Mouse (Mus musculus) stomach, postnatal 0 days (tissue): ENCODE data around the gene Emilin3. TPM values are rescaled to one million over a fixed set of nuclear protein-coding genes. Genes with fewer than 3 reads are reported as not detected.
A peak's percentile ranks its signal among the peaks of the same experiment; 100 is the strongest.

Experiments used
- ATAC-seq: fragments of 200-750 bp; cut with Nextera tagmentation; 2 replicates; pipeline ENCODE4 v1.8.0; 2017; ENCODE audit not compliant: low FRiP score, low TSS enrichment
- DNase-seq: peaks from one replicate; pipeline ENCODE4 v3.0.0-alpha.2; 2016; ENCODE audit warnings: low spot score
- H3K27ac ChIP-seq: fragments of 300-500 bp; sonication (generic); replicated peaks from 2 replicates; pipeline ENCODE4 v1.5.1; 2014; ENCODE audit warnings: mild to moderate bottlenecking, control low read depth
- H3K27me3 ChIP-seq: fragments of 300-500 bp; sonication (generic); 2 replicates; pipeline ENCODE4 v1.6.1; 2014; ENCODE audit warnings: low read length; ENCODE audit not compliant: control insufficient read depth, insufficient read depth
- H3K36me3 ChIP-seq: fragments of 300-500 bp; sonication (generic); 2 replicates; pipeline ENCODE4 v1.6.1; 2014; ENCODE audit warnings: low read length, mixed read lengths; ENCODE audit not compliant: control insufficient read depth, insufficient read depth
- H3K4me1 ChIP-seq: fragments of 300-500 bp; sonication (generic); replicated peaks from 2 replicates; pipeline ENCODE4 v1.6.1; 2014; ENCODE audit warnings: antibody characterized with exemption; ENCODE audit not compliant: control insufficient read depth, insufficient read depth
- H3K4me2 ChIP-seq: fragments of 300-500 bp; sonication (generic); replicated peaks from 2 replicates; pipeline ENCODE4 v1.6.1; 2014; ENCODE audit warnings: low read depth, mild to moderate bottlenecking, control low read depth, moderate library complexity
- H3K4me3 ChIP-seq: fragments of 300-500 bp; sonication (generic); 2 replicates; pipeline ENCODE4 v1.5.1; 2014; ENCODE audit warnings: low read depth, low read length, control low read depth
- H3K9ac ChIP-seq: fragments of 300-500 bp; sonication (generic); 2 replicates; pipeline ENCODE4 v1.6.1; 2014; ENCODE audit warnings: mild to moderate bottlenecking, low read length, control low read depth, mixed read lengths
- H3K9me3 ChIP-seq: fragments of 300-500 bp; sonication (generic); 2 replicates; pipeline ENCODE4 v1.6.1; 2016; ENCODE audit warnings: low read length; ENCODE audit not compliant: control insufficient read depth
- CTCF ChIP-seq: IDR thresholded peaks from 2 replicates; pipeline ENCODE4 v1.5.1; 2016; ENCODE audit warnings: antibody characterized with exemption, low read depth, mild to moderate bottlenecking, moderate library complexity
- EP300 ChIP-seq: optimal IDR thresholded peaks from 2 replicates; pipeline ENCODE3; 2016; ENCODE audit warnings: antibody characterized with exemption
- WGBS: fragments of 180-500 bp; shearing (Covaris S2); extraction: QIAGEN DNeasy Blood & Tissue Kit; methylation state at CpG from one replicate; pipeline ENCODE4 v1.1.7; 2014; 5-methylcytosine and 5-hydroxymethylcytosine counted together
- polyA plus RNA-seq: library from polyadenylated mRNA; unstranded; fragments of >200 nt; fragmentation: Nextera tagmentation; extraction: Ambion mirVana; gene quantifications from 2 replicates; pipeline ENCODE4 v1.2.1, GENCODE M21; 2015

Emilin3 gene
- polyA plus RNA-seq, 1 experiment from 2014 or later = 7.2 TPM

GRCm38 (mm10) chr2:160934451-160934850, 22.3 kb upstream of the Emilin3 start:
- Histone ChIP-seq H3K4me3 (no peak overlapping the region), H3K9me3 (no peaks in the 10 kb centered on the region), H3K4me2 (no peak overlapping the region), H3K9ac (no peak overlapping the region), H3K4me1 (no peaks in the 10 kb centered on the region), H3K36me3 (no peaks in the 10 kb centered on the region), H3K27ac (no peak overlapping the region), H3K27me3 (no peaks in the 10 kb centered on the region)
- TF ChIP-seq CTCF (no peak), EP300 (no peak)
- ATAC-seq (no peak), DNase-seq (no peak)
- 83% methylated on average over 4 of the region's 4 CpGs for WGBS

- H3K27ac ChIP-seq = no peak overlapping the region
- WGBS = 63% methylated on average over 5 of the region's 5 CpGs
- no peak overlapping the region for H3K4me3 ChIP-seq
- H3K9ac ChIP-seq = no peak overlapping the region
- H3K36me3 ChIP-seq = no peaks in the 10 kb centered on the region
- no peak for DNase-seq
- TF ChIP-seq EP300 (no peak), CTCF (peak; percentile 44)
- no peak overlapping the region for H3K4me2 ChIP-seq
- no peak for ATAC-seq
- H3K4me1 ChIP-seq = no peaks in the 10 kb centered on the region
- no peaks in the 10 kb centered on the region for H3K27me3 ChIP-seq
- H3K9me3 ChIP-seq = no peaks in the 10 kb centered on the region
These were observed 21.8 kb upstream of the Emilin3 start for GRCm38 (mm10) chr2:160933890-160934289.

- DNase-seq (no peak), ATAC-seq (no peak)
- 65% methylated on average over 3 of the region's 3 CpGs for WGBS
- no peaks in the 10 kb centered on the region for H3K27me3 ChIP-seq
- H3K9me3 ChIP-seq = no peaks in the 10 kb centered on the region
- no peak for TF ChIP-seq CTCF
- no peak for TF ChIP-seq EP300
- no peaks in the 10 kb centered on the region for H3K36me3 ChIP-seq
- no peak overlapping the region for H3K9ac ChIP-seq
- no peak overlapping the region for H3K4me3 ChIP-seq
- no peak overlapping the region for H3K4me2 ChIP-seq
- no peak overlapping the region for H3K27ac ChIP-seq
- H3K4me1 ChIP-seq = no peaks in the 10 kb centered on the region
These were observed 20.9 kb upstream of the Emilin3 start for GRCm38 (mm10) chr2:160932981-160933380.

GRCm38 (mm10) chr2:160932325-160932724, 20.2 kb upstream of the Emilin3 start:
- Histone ChIP-seq H3K4me1 (no peaks in the 10 kb centered on the region), H3K9me3 (no peaks in the 10 kb centered on the region), H3K4me3 (no peak overlapping the region), H3K4me2 (no peak overlapping the region), H3K27ac (no peak overlapping the region), H3K9ac (no peak overlapping the region), H3K36me3 (no peaks in the 10 kb centered on the region), H3K27me3 (no peaks in the 10 kb centered on the region)
- no peak for DNase-seq
- WGBS = 39% methylated on average over 8 of the region's 8 CpGs
- TF ChIP-seq EP300 (no peak), CTCF (no peak)
- no peak for ATAC-seq

- Histone ChIP-seq H3K27me3 (no peaks in the 10 kb centered on the region), H3K4me3 (no peak overlapping the region), H3K27ac (no peak overlapping the region), H3K36me3 (no peaks in the 10 kb centered on the region), H3K4me1 (no peaks in the 10 kb centered on the region), H3K9ac (no peak overlapping the region), H3K4me2 (no peak overlapping the region), H3K9me3 (no peaks in the 10 kb centered on the region)
- 95% methylated on average over 5 of the region's 5 CpGs for WGBS
- DNase-seq (no peak), ATAC-seq (no peak)
- peak; percentile 22; the same call in 1 of the 2 replicates for TF ChIP-seq CTCF
- TF ChIP-seq EP300 = no peak
These were observed 19.2 kb upstream of the Emilin3 start for GRCm38 (mm10) chr2:160931378-160931777.

- H3K27ac ChIP-seq = no peak overlapping the region
- H3K4me2 ChIP-seq = no peak overlapping the region
- H3K9ac ChIP-seq = no peak overlapping the region
- H3K27me3 ChIP-seq = no peaks in the 10 kb centered on the region
- no peaks in the 10 kb centered on the region for H3K36me3 ChIP-seq
- TF ChIP-seq EP300 = no peak
- no peak for TF ChIP-seq CTCF
- no peaks in the 10 kb centered on the region for H3K9me3 ChIP-seq
- no peaks in the 10 kb centered on the region for H3K4me1 ChIP-seq
- H3K4me3 ChIP-seq = no peak overlapping the region
- DNase-seq (no peak), ATAC-seq (no peak)
- WGBS = 51% methylated on average over 9 of the region's 9 CpGs
These were observed 13.1 kb upstream of the Emilin3 start for GRCm38 (mm10) chr2:160925203-160925602.
